Mouse (Mus musculus): ENCODE results near the gene Mgme1. TPM values are rescaled to one million over a fixed set of nuclear protein-coding genes. Genes with fewer than 3 reads are reported as not detected.
A peak's percentile ranks its signal among the peaks of the same experiment; 100 is the strongest.

The Mgme1 gene
- polyA plus RNA-seq, 1 experiment = 6.5 TPM

DNA sequence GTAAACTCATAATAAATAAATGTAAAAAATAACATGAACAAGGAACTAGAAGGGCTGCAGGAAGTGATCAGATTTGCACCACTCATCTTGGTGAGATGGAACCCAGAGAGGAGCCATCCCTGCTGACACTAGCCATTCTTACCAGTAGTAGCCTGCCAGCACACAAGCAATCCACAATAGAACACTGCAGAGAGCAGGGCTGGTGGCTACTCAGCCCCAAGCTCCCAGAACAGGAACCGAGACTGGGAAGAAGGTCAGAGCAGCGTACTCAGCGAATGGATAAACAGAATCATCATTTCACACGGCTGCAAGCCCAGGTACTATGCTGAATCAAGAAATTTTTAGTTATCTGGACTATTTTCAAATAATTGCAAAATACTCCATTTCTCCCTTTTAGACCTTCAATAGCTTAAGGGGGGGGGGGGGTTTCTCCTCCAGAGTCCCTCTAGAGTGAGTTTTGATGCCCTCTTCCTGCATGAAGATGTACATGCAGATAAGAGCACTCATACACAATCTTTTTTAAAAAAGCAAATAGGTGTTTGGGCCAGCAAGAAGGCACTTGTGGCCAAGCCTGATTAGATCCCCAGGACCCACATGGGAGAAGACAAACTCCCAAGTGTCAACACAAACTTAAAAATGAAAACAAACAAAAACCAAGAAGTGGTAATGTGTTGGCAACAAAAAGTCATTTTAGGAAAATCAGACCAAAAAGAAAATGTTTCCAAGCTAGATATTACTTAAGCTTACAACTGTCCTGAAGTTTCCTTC lies 4.4 kb upstream of the Mgme1 start:
- Histone ChIP-seq H3K4me1 (ENCODE audit: control insufficient read depth, insufficient read depth, low read length) (no peaks in the 10 kb centered on the region), H3K27ac (ENCODE audit: insufficient read depth, low read length) (no peak overlapping the region), H3K4me3 (replicated peaks; ENCODE audit: insufficient read depth, low read depth, low read length) (no peak overlapping the region), H3K27me3 (ENCODE audit: control insufficient read depth, insufficient read depth, low read length) (no peaks in the 10 kb centered on the region)
- TF ChIP-seq POLR2A (IDR thresholded peaks at IDR 0.05; ENCODE audit: borderline replicate concordance, insufficient read depth, low read length) (no peak), CTCF (IDR thresholded peaks at IDR 0.05; ENCODE audit: borderline replicate concordance, insufficient read depth, low read depth, low read length) (no peak)
- 53% methylated on average over 4 of the region's 4 CpGs for WGBS
- no peak for DNase-seq

DNA sequence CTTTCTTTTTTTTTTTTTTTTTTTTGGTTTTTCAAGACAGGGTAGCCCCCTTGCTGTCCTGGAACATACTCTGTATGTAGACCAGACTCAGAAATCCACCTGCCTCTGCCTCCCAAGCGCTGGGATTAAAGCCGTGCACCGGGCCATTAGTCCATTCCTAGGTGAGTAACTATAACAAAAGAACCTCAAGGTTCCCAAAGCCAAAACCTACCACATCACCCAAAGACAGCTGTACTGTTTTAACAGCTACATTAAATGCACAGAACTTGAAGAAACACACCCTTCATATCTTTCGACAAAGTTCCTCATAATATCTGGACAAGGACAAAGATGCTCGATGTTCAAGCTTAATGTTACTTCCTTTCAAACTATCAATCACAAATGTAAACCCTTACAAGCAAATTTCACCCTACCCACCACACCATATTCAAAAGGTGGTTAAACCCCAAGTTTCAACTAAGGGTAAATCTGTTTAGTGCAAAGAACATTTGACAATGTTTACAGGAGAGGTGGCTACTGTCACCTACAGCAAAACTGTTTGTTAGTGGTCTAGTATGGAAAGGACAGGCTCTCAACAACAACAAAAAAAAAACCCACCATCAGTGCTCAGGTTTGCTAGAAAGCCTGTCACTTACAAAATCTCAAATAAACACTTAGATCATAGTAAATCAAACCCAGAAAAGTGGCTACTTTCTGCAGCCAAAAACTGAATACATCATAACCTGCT lies 3.3 kb upstream of the Mgme1 start:
- Histone ChIP-seq H3K27me3 (ENCODE audit: control insufficient read depth, insufficient read depth, low read length) (no peaks in the 10 kb centered on the region), H3K4me1 (ENCODE audit: control insufficient read depth, insufficient read depth, low read length) (no peaks in the 10 kb centered on the region), H3K27ac (ENCODE audit: insufficient read depth, low read length) (no peak overlapping the region), H3K4me3 (replicated peaks; ENCODE audit: insufficient read depth, low read depth, low read length) (no peak overlapping the region)
- WGBS = 66% methylated on average over 5 of the region's 5 CpGs
- TF ChIP-seq CTCF (IDR thresholded peaks at IDR 0.05; ENCODE audit: borderline replicate concordance, insufficient read depth, low read depth, low read length) (no peak), POLR2A (IDR thresholded peaks at IDR 0.05; ENCODE audit: borderline replicate concordance, insufficient read depth, low read length) (no peak)
- DNase-seq = no peak

DNA sequence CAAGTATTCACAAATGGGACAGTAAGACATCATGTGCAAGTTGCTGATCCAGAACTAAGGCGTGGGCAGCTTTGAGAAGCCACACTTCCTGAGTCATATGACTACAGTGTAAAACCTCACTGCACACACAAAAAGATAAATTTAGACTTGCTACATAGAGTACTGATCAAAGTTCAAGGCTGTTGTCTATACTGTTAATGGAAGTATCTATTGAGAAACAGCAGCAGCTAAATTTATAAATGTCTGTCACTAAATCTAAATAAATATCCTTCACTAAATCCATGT lies 2.8 kb upstream of the Mgme1 start:
- 57% methylated on average over 1 of the region's 1 CpGs for WGBS
- TF ChIP-seq CTCF (IDR thresholded peaks at IDR 0.05; ENCODE audit: borderline replicate concordance, insufficient read depth, low read depth, low read length) = no peak
- no peak for TF ChIP-seq POLR2A (IDR thresholded peaks at IDR 0.05; ENCODE audit: borderline replicate concordance, insufficient read depth, low read length)
- H3K27ac ChIP-seq (ENCODE audit: insufficient read depth, low read length) = no peak overlapping the region
- H3K4me1 ChIP-seq (ENCODE audit: control insufficient read depth, insufficient read depth, low read length) = no peaks in the 10 kb centered on the region
- H3K27me3 ChIP-seq (ENCODE audit: control insufficient read depth, insufficient read depth, low read length) = no peaks in the 10 kb centered on the region
- no peak overlapping the region for H3K4me3 ChIP-seq (replicated peaks; ENCODE audit: insufficient read depth, low read depth, low read length)
- DNase-seq = no peak

DNA sequence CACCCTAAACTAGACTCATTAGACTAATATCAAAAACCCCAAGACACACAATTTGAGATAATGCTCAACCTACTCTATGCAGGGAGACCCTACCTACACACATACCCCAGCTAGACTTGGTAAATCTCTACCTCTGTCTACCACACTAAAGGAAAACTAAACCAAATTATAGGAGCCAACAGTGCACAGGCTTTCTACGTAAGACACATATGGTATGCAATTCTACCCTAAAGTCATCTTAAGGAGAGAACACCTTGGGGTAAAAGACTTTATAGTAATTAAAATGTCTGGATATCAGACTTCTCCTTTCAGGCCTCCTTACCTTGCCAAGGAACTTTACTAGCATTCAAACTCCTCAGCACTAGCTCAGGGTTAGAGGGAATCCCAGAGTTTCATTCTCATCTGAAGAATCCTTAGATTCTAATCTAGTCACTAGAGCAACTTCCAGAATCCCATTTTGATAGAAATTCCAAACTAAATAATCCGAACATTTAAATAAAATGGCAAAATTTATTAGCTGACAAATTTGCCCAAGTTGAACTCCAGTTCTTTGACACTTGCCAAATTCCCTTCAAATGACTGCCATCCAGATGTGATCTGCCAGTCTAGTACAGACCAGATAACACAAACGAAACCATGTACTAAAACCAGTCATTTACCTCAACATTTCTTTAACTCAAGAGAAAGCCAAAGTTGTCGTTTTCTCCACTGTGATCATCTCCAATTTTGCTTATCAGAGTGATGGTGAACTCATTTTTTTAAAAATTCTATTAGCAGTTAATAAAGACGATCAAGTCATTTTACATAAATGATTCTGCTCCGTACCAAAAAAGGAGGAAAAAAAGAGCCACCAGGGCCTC lies 1.8 kb upstream of the Mgme1 start:
- H3K27ac ChIP-seq (ENCODE audit: insufficient read depth, low read length) = no peak overlapping the region
- TF ChIP-seq CTCF (IDR thresholded peaks at IDR 0.05; ENCODE audit: borderline replicate concordance, insufficient read depth, low read depth, low read length) (no peak), POLR2A (IDR thresholded peaks at IDR 0.05; ENCODE audit: borderline replicate concordance, insufficient read depth, low read length) (no peak)
- no peaks in the 10 kb centered on the region for H3K27me3 ChIP-seq (ENCODE audit: control insufficient read depth, insufficient read depth, low read length)
- WGBS = 44% methylated on average over 6 of the region's 6 CpGs
- H3K4me1 ChIP-seq (ENCODE audit: control insufficient read depth, insufficient read depth, low read length) = no peaks in the 10 kb centered on the region
- no peak overlapping the region for H3K4me3 ChIP-seq (replicated peaks; ENCODE audit: insufficient read depth, low read depth, low read length)
- no peak for DNase-seq

DNA sequence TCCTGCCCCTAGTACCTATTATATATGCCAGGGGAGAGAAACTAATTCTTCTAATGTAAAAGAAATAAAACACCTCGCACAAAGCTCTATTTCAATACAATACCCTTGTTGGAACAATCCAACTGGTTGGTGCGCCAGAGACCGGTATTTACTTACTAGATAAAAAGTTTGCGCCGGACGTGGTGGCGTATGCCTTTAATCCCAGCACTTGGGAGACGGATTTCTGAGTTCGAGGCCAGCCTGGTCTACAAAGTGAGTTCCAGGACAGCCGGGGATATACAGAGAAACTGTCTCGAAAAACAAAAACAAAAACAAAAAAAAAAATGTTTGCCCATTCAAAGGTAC lies 1.2 kb upstream of the Mgme1 start:
- H3K4me1 ChIP-seq (ENCODE audit: control insufficient read depth, insufficient read depth, low read length) = no peaks in the 10 kb centered on the region
- H3K4me3 ChIP-seq (replicated peaks; ENCODE audit: insufficient read depth, low read depth, low read length) = no peak overlapping the region
- WGBS = 14% methylated on average over 11 of the region's 11 CpGs
- TF ChIP-seq CTCF (IDR thresholded peaks at IDR 0.05; ENCODE audit: borderline replicate concordance, insufficient read depth, low read depth, low read length) (no peak), POLR2A (IDR thresholded peaks at IDR 0.05; ENCODE audit: borderline replicate concordance, insufficient read depth, low read length) (no peak)
- H3K27ac ChIP-seq (ENCODE audit: insufficient read depth, low read length) = no peak overlapping the region
- no peaks in the 10 kb centered on the region for H3K27me3 ChIP-seq (ENCODE audit: control insufficient read depth, insufficient read depth, low read length)
- no peak for DNase-seq

DNA sequence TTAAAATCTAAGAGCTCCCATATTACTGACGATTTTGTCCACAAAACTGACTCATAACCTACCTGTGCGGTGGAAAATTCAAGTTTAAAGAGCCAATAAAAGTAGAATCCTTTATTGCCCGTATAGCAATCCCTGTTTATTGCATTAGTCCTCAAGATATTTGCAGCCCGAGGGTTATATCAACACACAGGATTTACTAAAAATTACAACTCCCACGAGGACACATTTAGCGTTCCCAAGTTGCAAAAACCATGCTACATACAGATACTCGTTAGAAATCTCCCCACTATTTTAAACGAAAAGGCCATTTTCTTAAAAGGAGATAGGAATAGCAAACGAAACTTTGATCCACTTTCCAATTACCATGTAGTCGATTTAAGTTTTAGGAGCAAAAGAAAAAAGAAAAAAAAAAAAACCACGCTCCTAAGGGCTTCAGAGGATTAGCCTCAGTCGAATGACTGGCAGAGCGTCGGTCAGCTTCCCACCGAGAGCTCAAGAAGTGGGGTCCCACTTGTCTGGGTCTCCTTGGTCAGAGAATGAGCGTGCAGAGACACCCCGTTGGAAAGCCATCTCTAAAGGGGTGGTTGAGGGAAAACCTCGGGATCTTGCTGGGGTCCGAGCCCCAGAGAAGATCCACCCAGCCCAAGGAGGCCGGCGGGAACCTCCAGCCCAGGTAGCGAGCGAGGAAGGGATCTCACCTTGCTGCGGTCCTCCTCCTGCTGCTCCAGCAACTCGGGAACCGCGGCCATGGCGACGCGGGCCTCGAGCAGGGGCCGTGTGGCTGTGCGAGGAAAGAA lies 586 bp upstream of the Mgme1 start:
- WGBS = under 1% methylated on average over 32 of the region's 33 CpGs
- TF ChIP-seq POLR2A (IDR thresholded peaks at IDR 0.05; ENCODE audit: borderline replicate concordance, insufficient read depth, low read length) (no peak), CTCF (IDR thresholded peaks at IDR 0.05; ENCODE audit: borderline replicate concordance, insufficient read depth, low read depth, low read length) (no peak)
- no peaks in the 10 kb centered on the region for H3K4me1 ChIP-seq (ENCODE audit: control insufficient read depth, insufficient read depth, low read length)
- H3K4me3 ChIP-seq (replicated peaks; ENCODE audit: insufficient read depth, low read depth, low read length) = peak overlapping the region; percentile 75
- H3K27ac ChIP-seq (ENCODE audit: insufficient read depth, low read length) = peak overlapping the region; percentile 17; the same call in 1 of the 2 replicates
- DNase-seq = no peak
- H3K27me3 ChIP-seq (ENCODE audit: control insufficient read depth, insufficient read depth, low read length) = no peaks in the 10 kb centered on the region

DNA sequence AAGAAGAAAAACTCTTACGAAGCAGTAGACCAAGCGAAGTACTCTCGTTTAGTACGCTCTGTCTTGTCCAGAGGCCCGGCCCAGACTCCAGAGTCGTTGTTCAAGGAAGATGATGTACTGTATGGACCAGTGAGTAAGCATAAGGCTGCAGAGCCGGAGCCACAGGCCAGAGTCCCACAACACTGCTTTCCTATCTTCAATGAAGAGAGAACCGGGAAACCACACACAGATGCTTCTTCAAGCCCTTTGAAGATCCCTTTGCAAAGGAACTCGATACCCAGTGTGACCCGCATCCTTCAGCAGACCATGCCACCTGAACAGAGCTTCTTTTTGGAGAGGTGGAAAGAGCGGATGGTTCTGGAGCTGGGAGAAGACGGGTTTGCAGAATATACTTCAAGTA lies 1.6 kb downstream of the Mgme1 start:
- Histone ChIP-seq H3K4me3 (replicated peaks; ENCODE audit: insufficient read depth, low read depth, low read length) (no peak overlapping the region), H3K4me1 (ENCODE audit: control insufficient read depth, insufficient read depth, low read length) (no peaks in the 10 kb centered on the region), H3K27ac (ENCODE audit: insufficient read depth, low read length) (no peak overlapping the region), H3K27me3 (ENCODE audit: control insufficient read depth, insufficient read depth, low read length) (no peaks in the 10 kb centered on the region)
- WGBS = 92% methylated on average over 12 of the region's 12 CpGs
- no peak for DNase-seq
- TF ChIP-seq CTCF (IDR thresholded peaks at IDR 0.05; ENCODE audit: borderline replicate concordance, insufficient read depth, low read depth, low read length) (no peak), POLR2A (IDR thresholded peaks at IDR 0.05; ENCODE audit: borderline replicate concordance, insufficient read depth, low read length) (no peak)

All from cerebellum, adult 2 months (tissue).